Mouse (Mus musculus) hindbrain, embryonic 14.5 days (tissue): ENCODE data around the gene Olfr1018. TPM values are rescaled to one million over a fixed set of nuclear protein-coding genes. Genes with fewer than 3 reads are reported as not detected.

Source experiments
- polyA plus RNA-seq: library from polyadenylated mRNA; unstranded; fragments of >200 nt; fragmentation: Nextera tagmentation; extraction: Ambion mirVana; gene quantifications from 2 replicates; pipeline ENCODE4 v1.2.1, GENCODE M21; 2014

Gene Olfr1018
- polyA plus RNA-seq, 1 experiment from 2014 or later = not detected

Other genes with a start within 250 kb of the Olfr1018 start
- not detected in 2 replicates for gene Olfr996, start 239.3 kb upstream of the Olfr1018 start, polyA plus RNA-seq
- gene Olfr998, start 229.5 kb upstream of the Olfr1018 start, polyA plus RNA-seq = not detected in 2 replicates
- not detected in 2 replicates for gene Olfr1000, start 206.6 kb upstream of the Olfr1018 start, polyA plus RNA-seq
- gene Olfr1002, start 167.8 kb upstream of the Olfr1018 start, polyA plus RNA-seq = not detected in 2 replicates
- gene Olfr154, start 154.0 kb upstream of the Olfr1018 start, polyA plus RNA-seq = not detected in 2 replicates
- gene Olfr1006, start 139.7 kb upstream of the Olfr1018 start, polyA plus RNA-seq = not detected in 2 replicates
- gene Olfr1008, start 129.0 kb upstream of the Olfr1018 start, polyA plus RNA-seq = not detected in 2 replicates
- gene Olfr1009, start 103.1 kb upstream of the Olfr1018 start, polyA plus RNA-seq = not detected in 2 replicates
- gene Olfr1012, start 55.7 kb upstream of the Olfr1018 start, polyA plus RNA-seq = not detected in 2 replicates
- not detected in 2 replicates for gene Olfr1013, start 51.4 kb upstream of the Olfr1018 start, polyA plus RNA-seq
- gene Olfr1014, start 45.8 kb upstream of the Olfr1018 start, polyA plus RNA-seq = not detected in 2 replicates
- gene Olfr1015, start 36.5 kb upstream of the Olfr1018 start, polyA plus RNA-seq = not detected in 2 replicates
- not detected in 2 replicates for gene Olfr1016, start 15.9 kb upstream of the Olfr1018 start, polyA plus RNA-seq
- gene Olfr1019, start 27.0 kb downstream of the Olfr1018 start, polyA plus RNA-seq = not detected in 2 replicates
- gene Olfr1020, start 28.6 kb downstream of the Olfr1018 start, polyA plus RNA-seq = not detected in 2 replicates
- not detected in 2 replicates for gene Olfr1022, start 50.1 kb downstream of the Olfr1018 start, polyA plus RNA-seq
- not detected in 2 replicates for gene Olfr1023, start 67.2 kb downstream of the Olfr1018 start, polyA plus RNA-seq
- gene Olfr1024, start 86.6 kb downstream of the Olfr1018 start, polyA plus RNA-seq = not detected in 2 replicates
- gene Olfr1025-ps1, start 96.7 kb downstream of the Olfr1018 start, polyA plus RNA-seq = not detected in 2 replicates
- not detected in 2 replicates for gene Olfr1026, start 103.1 kb downstream of the Olfr1018 start, polyA plus RNA-seq
- gene Olfr1028, start 132.0 kb downstream of the Olfr1018 start, polyA plus RNA-seq = not detected in 2 replicates
- not detected in 2 replicates for gene Olfr1029, start 155.4 kb downstream of the Olfr1018 start, polyA plus RNA-seq
- not detected in 2 replicates for gene Olfr1030, start 160.8 kb downstream of the Olfr1018 start, polyA plus RNA-seq
- not detected in 2 replicates for gene Olfr1031, start 171.8 kb downstream of the Olfr1018 start, polyA plus RNA-seq
- gene Olfr1032, start 187.1 kb downstream of the Olfr1018 start, polyA plus RNA-seq = not detected in 2 replicates
- gene Olfr1033, start 202.2 kb downstream of the Olfr1018 start, polyA plus RNA-seq = 0.22 TPM in 1 of 2 replicates, not detected in the other
- not detected in 2 replicates for gene Olfr1034, start 227.4 kb downstream of the Olfr1018 start, polyA plus RNA-seq